Mouse (Mus musculus): ENCODE measurements around the gene Zfp839. TPM values are rescaled to one million over a fixed set of nuclear protein-coding genes. Genes with fewer than 3 reads are reported as not detected.
A peak's percentile ranks its signal among the peaks of the same experiment; 100 is the strongest.
"Not testable (repeated sequence)": the region's sequence is repeated elsewhere in the genome, so short reads cannot be mapped to it uniquely, and the experiment has no call there.

Zfp839 gene
- polyA plus RNA-seq, 1 experiment from 2014 or later = 2.3 TPM

- H3K4me3 ChIP-seq (ENCODE audit: low read depth, low read length) = peak overlapping the region; percentile 83
These were observed 1.4 kb downstream of the Zfp839 start for GRCm38 (mm10) chr12:110851414-110851813.

GRCm38 (mm10) chr12:110851923-110852322 is 1.9 kb downstream of the Zfp839 start:
- Histone ChIP-seq H3K4me1 (replicated peaks; ENCODE audit: control insufficient read depth, insufficient read depth) (peaks cover 2% of the 10 kb centered on the region; the same call in 1 of the 2 replicates), H3K27me3 (ENCODE audit: control insufficient read depth, insufficient read depth, low read length) (no peaks in the 10 kb centered on the region), H3K9ac (ENCODE audit: low read length) (no peak overlapping the region), H3K27ac (replicated peaks) (no peak overlapping the region), H3K4me2 (replicated peaks; ENCODE audit: low read depth) (no peak overlapping the region), H3K9me3 (ENCODE audit: control insufficient read depth, low read length) (no peaks in the 10 kb centered on the region), H3K36me3 (ENCODE audit: control insufficient read depth, insufficient read depth, low read length) (no peaks in the 10 kb centered on the region; the same call in 1 of the 2 replicates), H3K4me3 (ENCODE audit: low read depth, low read length) (no peak overlapping the region)
- no peak for DNase-seq (ENCODE audit: low spot score)
- TF ChIP-seq CTCF (IDR thresholded peaks at IDR 0.05; ENCODE audit: low read depth) = no peak
- no peak for TF ChIP-seq EP300 (optimal IDR thresholded peaks at IDR 0.05)
- 68% methylated on average over 1 of the region's 1 CpGs for WGBS
- no peak for ATAC-seq (ENCODE audit: low FRiP score, low TSS enrichment)

More at GRCm38 (mm10) chr12:110851414-110851813, 1.4 kb downstream of the Zfp839 start:
- H3K4me2 ChIP-seq (replicated peaks; ENCODE audit: low read depth) = peak overlapping the region; percentile 75
- no peaks in the 10 kb centered on the region; the same call in 1 of the 2 replicates for H3K36me3 ChIP-seq (ENCODE audit: control insufficient read depth, insufficient read depth, low read length)
- peaks cover 2% of the 10 kb centered on the region; the same call in 1 of the 2 replicates for H3K4me1 ChIP-seq (replicated peaks; ENCODE audit: control insufficient read depth, insufficient read depth)
- ATAC-seq (ENCODE audit: low FRiP score, low TSS enrichment) = no peak
- H3K27me3 ChIP-seq (ENCODE audit: control insufficient read depth, insufficient read depth, low read length) = no peaks in the 10 kb centered on the region
- no peak overlapping the region; the same call in 1 of the 2 replicates for H3K9ac ChIP-seq (ENCODE audit: low read length)
- no peak for DNase-seq (ENCODE audit: low spot score)
- WGBS = 76% methylated on average over 12 of the region's 12 CpGs
- no peaks in the 10 kb centered on the region for H3K9me3 ChIP-seq (ENCODE audit: control insufficient read depth, low read length)
- no peak for TF ChIP-seq EP300 (optimal IDR thresholded peaks at IDR 0.05)
- H3K27ac ChIP-seq (replicated peaks) = 0 out of 2 replicates have a peak overlapping the region, but pooled peaks have one; percentile 92

GRCm38 (mm10) chr12:110854786-110855737 is 5.0 kb downstream of the Zfp839 start:
- Histone ChIP-seq H3K9ac (ENCODE audit: low read length) (no peak overlapping the region), H3K36me3 (ENCODE audit: control insufficient read depth, insufficient read depth, low read length) (peaks cover 4% of the 10 kb centered on the region; the same call in 1 of the 2 replicates), H3K4me2 (replicated peaks; ENCODE audit: low read depth) (no peak overlapping the region), H3K4me3 (ENCODE audit: low read depth, low read length) (no peak overlapping the region), H3K27ac (replicated peaks) (no peak overlapping the region), H3K27me3 (ENCODE audit: control insufficient read depth, insufficient read depth, low read length) (no peaks in the 10 kb centered on the region), H3K9me3 (ENCODE audit: control insufficient read depth, low read length) (no peaks in the 10 kb centered on the region), H3K4me1 (replicated peaks; ENCODE audit: control insufficient read depth, insufficient read depth) (no peaks in the 10 kb centered on the region; the same call in 1 of the 2 replicates)
- 80% methylated on average over 32 of the region's 32 CpGs for WGBS
- TF ChIP-seq CTCF (IDR thresholded peaks at IDR 0.05; ENCODE audit: low read depth) (no peak), EP300 (optimal IDR thresholded peaks at IDR 0.05) (no peak)
- ATAC-seq (ENCODE audit: low FRiP score, low TSS enrichment) = no peak
- no peak for DNase-seq (ENCODE audit: low spot score)

GRCm38 (mm10) chr12:110857196-110857595 is 7.1 kb downstream of the Zfp839 start:
- TF ChIP-seq EP300 (optimal IDR thresholded peaks at IDR 0.05) (no peak), CTCF (IDR thresholded peaks at IDR 0.05; ENCODE audit: low read depth) (no peak)
- Histone ChIP-seq H3K4me2 (replicated peaks; ENCODE audit: low read depth) (no peak overlapping the region), H3K4me1 (replicated peaks; ENCODE audit: control insufficient read depth, insufficient read depth) (no peaks in the 10 kb centered on the region), H3K4me3 (ENCODE audit: low read depth, low read length) (no peak overlapping the region), H3K9me3 (ENCODE audit: control insufficient read depth, low read length) (no peaks in the 10 kb centered on the region), H3K36me3 (ENCODE audit: control insufficient read depth, insufficient read depth, low read length) (peaks cover 4% of the 10 kb centered on the region; the same call in 1 of the 2 replicates), H3K9ac (ENCODE audit: low read length) (no peak overlapping the region), H3K27me3 (ENCODE audit: control insufficient read depth, insufficient read depth, low read length) (no peaks in the 10 kb centered on the region), H3K27ac (replicated peaks) (no peak overlapping the region)
- 89% methylated on average over 7 of the region's 7 CpGs for WGBS
- ATAC-seq (ENCODE audit: low FRiP score, low TSS enrichment) = no peak
- no peak for DNase-seq (ENCODE audit: low spot score)

- H3K36me3 ChIP-seq (ENCODE audit: control insufficient read depth, insufficient read depth, low read length); H3K4me2 ChIP-seq (replicated peaks; ENCODE audit: low read depth); H3K4me1 ChIP-seq (replicated peaks; ENCODE audit: control insufficient read depth, insufficient read depth); H3K4me3 ChIP-seq (ENCODE audit: low read depth, low read length); ATAC-seq (ENCODE audit: low FRiP score, low TSS enrichment); H3K9ac ChIP-seq (ENCODE audit: low read length); H3K9me3 ChIP-seq (ENCODE audit: control insufficient read depth, low read length); H3K27ac ChIP-seq (replicated peaks); H3K27me3 ChIP-seq (ENCODE audit: control insufficient read depth, insufficient read depth, low read length); DNase-seq (ENCODE audit: low spot score): not testable (repeated sequence)
- WGBS = 93% methylated on average over 15 of the region's 15 CpGs
These were observed 8.6 kb downstream of the Zfp839 start for GRCm38 (mm10) chr12:110858681-110859080.

- no peak overlapping the region for H3K4me2 ChIP-seq (replicated peaks; ENCODE audit: low read depth)
- peaks cover 7% of the 10 kb centered on the region for H3K36me3 ChIP-seq (ENCODE audit: control insufficient read depth, insufficient read depth, low read length)
- no peak overlapping the region for H3K27ac ChIP-seq (replicated peaks)
- H3K9ac ChIP-seq (ENCODE audit: low read length) = no peak overlapping the region
- DNase-seq (ENCODE audit: low spot score) (no peak), ATAC-seq (ENCODE audit: low FRiP score, low TSS enrichment) (no peak)
- H3K9me3 ChIP-seq (ENCODE audit: control insufficient read depth, low read length) = no peaks in the 10 kb centered on the region
- H3K4me3 ChIP-seq (ENCODE audit: low read depth, low read length) = no peak overlapping the region
- no peaks in the 10 kb centered on the region for H3K27me3 ChIP-seq (ENCODE audit: control insufficient read depth, insufficient read depth, low read length)
- no peak for TF ChIP-seq CTCF (IDR thresholded peaks at IDR 0.05; ENCODE audit: low read depth)
- TF ChIP-seq EP300 (optimal IDR thresholded peaks at IDR 0.05) = no peak
- no peaks in the 10 kb centered on the region for H3K4me1 ChIP-seq (replicated peaks; ENCODE audit: control insufficient read depth, insufficient read depth)
These were observed 10.2 kb downstream of the Zfp839 start for GRCm38 (mm10) chr12:110860293-110860692.
